Mouse (Mus musculus): ENCODE measurements around the gene Stard3. TPM values are rescaled to one million over a fixed set of nuclear protein-coding genes. Genes with fewer than 3 reads are reported as not detected.

The Stard3 gene
- total RNA-seq, 2 experiments from 2014 or later, result 22.3 to 23.2 TPM

- no peak for DNase-seq
These were observed 10.6 kb upstream of the Stard3 start for GRCm38 (mm10) chr11:98347385-98348082.

- peak; percentile 53 to 71 for DNase-seq
These were observed 9.8 kb upstream of the Stard3 start, which contains the start of gene Ppp1r1b for GRCm38 (mm10) chr11:98348083-98348961. Ppp1r1b (plus strand) TSS chr11:98348404.

- DNase-seq, result no peak
These were observed 8.9 kb upstream of the Stard3 start for GRCm38 (mm10) chr11:98349308-98349707.

GRCm38 (mm10) chr11:98352272-98352990 lies 5.7 kb upstream of the Stard3 start:
- DNase-seq, result no peak

GRCm38 (mm10) chr11:98353651-98354211 lies 4.4 kb upstream of the Stard3 start:
- no peak for DNase-seq

- DNase-seq, result no peak
These were observed 3.7 kb upstream of the Stard3 start for GRCm38 (mm10) chr11:98354445-98354844.

GRCm38 (mm10) chr11:98355732-98356299 lies 2.4 kb upstream of the Stard3 start:
- DNase-seq, result peak in 1 of 2 experiments; percentile 43

- DNase-seq, result no peak
These were observed 1.4 kb upstream of the Stard3 start for GRCm38 (mm10) chr11:98356625-98357394.

GRCm38 (mm10) chr11:98357396-98358160 lies 590 bp upstream of the Stard3 start:
- DNase-seq, result peak in 1 of 2 experiments; percentile 11

- no peak for DNase-seq
These were observed 2.8 kb downstream of the Stard3 start for GRCm38 (mm10) chr11:98360866-98361521.

- DNase-seq, result no peak
These were observed 5.6 kb downstream of the Stard3 start for GRCm38 (mm10) chr11:98363817-98364216.

- no peak for DNase-seq
These were observed 6.2 kb downstream of the Stard3 start for GRCm38 (mm10) chr11:98364410-98364809.

- DNase-seq, result no peak
These were observed 8.1 kb downstream of the Stard3 start for GRCm38 (mm10) chr11:98366290-98366689.

GRCm38 (mm10) chr11:98367171-98367862 lies 9.1 kb downstream of the Stard3 start:
- no peak for DNase-seq

GRCm38 (mm10) chr11:98367863-98368186 lies 9.7 kb downstream of the Stard3 start:
- DNase-seq, result no peak

- DNase-seq, result no peak
These were observed 11.2 kb downstream of the Stard3 start for GRCm38 (mm10) chr11:98369337-98369736.

- DNase-seq, result no peak
These were observed 12.4 kb downstream of the Stard3 start for GRCm38 (mm10) chr11:98370588-98370987.

- no peak for DNase-seq
These were observed 13.5 kb downstream of the Stard3 start for GRCm38 (mm10) chr11:98371556-98372240.

All from adrenal gland, postnatal 36 days (tissue).